Mouse (Mus musculus) megakaryocyte, embryonic 14.5 days (primary cell): ENCODE measurements around the gene Tada1. TPM values are rescaled to one million over a fixed set of nuclear protein-coding genes. Genes with fewer than 3 reads are reported as not detected.

Source experiments
- H3K27me3 ChIP-seq: replicated peaks from 2 replicates; pipeline ENCODE3; 2012; ENCODE audit warnings: inconsistent platforms
- H3K36me3 ChIP-seq: replicated peaks from 2 replicates; pipeline ENCODE3; 2012; ENCODE audit warnings: low read length, inconsistent platforms, mixed read lengths
- H3K4me1 ChIP-seq: 2 replicates; pipeline ENCODE4 v1.6.1; 2012; ENCODE audit warnings: inconsistent platforms
- H3K4me3 ChIP-seq: replicated peaks from 2 replicates; pipeline ENCODE3; 2012; ENCODE audit warnings: moderate library complexity, mild to moderate bottlenecking, inconsistent platforms
- H3K9me3 ChIP-seq: 2 replicates; pipeline ENCODE4 v1.6.1; 2012; ENCODE audit warnings: inconsistent platforms
- FLI1 ChIP-seq: IDR thresholded peaks from 2 replicates; pipeline ENCODE4 v1.6.1; 2012; ENCODE audit warnings: low read length, inconsistent platforms, mixed read lengths
- GATA1 ChIP-seq: IDR thresholded peaks from 3 replicates; pipeline ENCODE4 v1.6.1; 2012; ENCODE audit warnings: mixed read lengths, low read length, inconsistent platforms, borderline replicate concordance
- polyA plus RNA-seq: library from polyadenylated mRNA; stranded (reverse); fragments of >175 nt; gene quantifications from 2 replicates; pipeline ENCODE4 v1.2.3, GENCODE M21; 2012; ENCODE audit warnings: low replicate concordance; ENCODE audit not compliant: insufficient read depth

Tada1 gene
- polyA plus RNA-seq, 1 experiment = 14.0 TPM

DNA sequence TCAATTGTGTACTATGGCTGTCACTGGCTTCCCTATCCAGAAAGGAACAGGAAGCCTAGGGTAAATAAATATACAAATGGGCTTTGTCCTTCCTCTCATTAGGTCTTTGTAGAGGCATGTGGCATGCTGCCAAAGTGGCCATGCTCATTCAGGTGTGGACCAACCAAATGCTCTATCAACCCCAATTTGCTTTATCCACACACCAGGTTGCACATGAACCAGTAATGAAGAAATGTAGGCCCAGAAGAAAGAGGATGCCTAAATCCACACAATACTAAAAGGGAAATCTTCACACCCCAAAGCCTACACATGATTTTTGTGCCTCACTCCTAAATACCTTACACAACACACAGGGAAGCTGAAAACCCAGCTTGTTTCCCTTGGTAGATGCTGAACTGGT, 22.6 kb downstream of the Tada1 start:
- TF ChIP-seq GATA1 (no peak), FLI1 (no peak)
- H3K36me3 ChIP-seq = peaks cover 83% of the 10 kb centered on the region
- H3K27me3 ChIP-seq = no peaks in the 10 kb centered on the region
- H3K4me1 ChIP-seq = peaks cover 48% of the 10 kb centered on the region
- no peaks in the 10 kb centered on the region for H3K9me3 ChIP-seq
- H3K4me3 ChIP-seq = no peak overlapping the region

DNA sequence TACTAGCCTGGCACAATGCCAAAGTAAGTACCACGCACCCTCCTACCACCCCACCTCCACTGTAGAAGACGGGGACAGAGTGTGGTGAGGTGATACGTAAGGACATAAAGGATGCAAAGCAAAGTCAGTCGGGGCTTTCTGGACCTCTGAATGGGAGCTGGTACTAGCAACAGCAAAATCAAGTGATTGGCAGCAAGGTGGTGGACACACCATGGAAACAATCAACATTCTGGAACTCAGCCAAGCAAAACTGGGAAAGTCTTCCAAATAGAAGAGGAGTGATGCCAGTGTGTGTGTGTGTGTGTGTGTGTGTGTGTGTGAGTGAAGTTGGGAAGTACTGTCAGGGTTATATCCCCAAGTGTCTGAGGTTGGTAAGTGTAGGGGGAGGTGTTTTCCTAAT, 23.1 kb downstream of the Tada1 start:
- Histone ChIP-seq H3K4me1 (peaks cover 46% of the 10 kb centered on the region), H3K36me3 (peaks cover 82% of the 10 kb centered on the region), H3K4me3 (no peak overlapping the region), H3K9me3 (no peaks in the 10 kb centered on the region), H3K27me3 (no peaks in the 10 kb centered on the region)
- TF ChIP-seq FLI1 = no peak
- TF ChIP-seq GATA1 = no peak

DNA sequence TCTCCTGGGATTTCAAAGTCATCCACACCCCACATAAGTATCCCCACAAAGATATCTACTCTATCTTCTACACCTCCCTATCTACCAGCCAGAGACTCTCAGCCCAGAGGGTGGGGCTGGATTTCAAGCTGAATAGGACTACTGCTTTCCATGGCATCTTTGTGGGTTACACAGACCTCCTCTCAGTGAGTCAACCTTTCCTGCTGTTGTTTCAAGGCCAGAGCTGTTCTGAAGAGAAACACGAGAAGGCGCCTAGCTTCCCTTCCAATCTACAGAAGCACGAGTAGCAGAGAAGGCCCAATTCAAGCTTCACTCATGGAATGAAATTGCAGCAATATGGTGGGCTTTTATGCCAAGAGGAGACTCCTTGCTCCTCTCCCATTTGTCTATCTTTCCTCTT, 24.9 kb downstream of the Tada1 start:
- H3K36me3 ChIP-seq = peaks cover 76% of the 10 kb centered on the region

DNA sequence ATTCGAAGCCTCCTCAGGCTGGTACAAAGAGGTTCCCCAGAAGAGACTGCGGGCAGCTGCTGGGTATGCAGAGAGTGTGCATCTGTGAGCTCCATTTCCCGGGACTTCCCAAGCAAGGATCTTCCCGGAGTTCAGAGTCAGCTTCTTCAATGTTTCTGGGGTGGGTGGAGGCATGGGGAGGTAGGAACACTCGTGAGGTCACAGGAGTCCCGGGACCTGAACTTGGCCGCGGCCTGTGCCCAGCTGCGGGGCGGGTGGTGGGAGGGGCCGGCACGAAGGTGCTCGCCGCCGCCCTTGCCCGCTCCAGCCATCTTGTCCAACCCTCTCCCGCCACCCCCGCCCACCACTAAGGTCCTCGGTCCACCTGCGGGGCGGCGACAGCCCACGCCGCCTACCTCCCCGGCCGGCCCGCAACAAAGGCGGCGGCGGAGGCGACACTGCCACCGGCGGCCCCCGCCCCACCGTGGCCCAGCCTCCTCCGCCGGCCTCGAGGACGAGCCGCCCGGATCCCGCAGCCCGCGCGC, 30.3 kb downstream of the Tada1 start:
- TF ChIP-seq GATA1 = no peak
- TF ChIP-seq FLI1 = no peak
- Histone ChIP-seq H3K4me1 (peaks cover 16% of the 10 kb centered on the region), H3K36me3 (peaks cover 38% of the 10 kb centered on the region), H3K9me3 (peaks cover 21% of the 10 kb centered on the region), H3K4me3 (peak overlapping the region; percentile 92), H3K27me3 (peaks cover 27% of the 10 kb centered on the region)

More for the DNA sequence above, 24.9 kb downstream of the Tada1 start:
- peaks cover 46% of the 10 kb centered on the region for H3K4me1 ChIP-seq
- no peak for TF ChIP-seq FLI1
- no peak for TF ChIP-seq GATA1
- H3K9me3 ChIP-seq = no peaks in the 10 kb centered on the region
- H3K4me3 ChIP-seq = no peak overlapping the region
- peaks cover under 1% of the 10 kb centered on the region for H3K27me3 ChIP-seq

DNA sequence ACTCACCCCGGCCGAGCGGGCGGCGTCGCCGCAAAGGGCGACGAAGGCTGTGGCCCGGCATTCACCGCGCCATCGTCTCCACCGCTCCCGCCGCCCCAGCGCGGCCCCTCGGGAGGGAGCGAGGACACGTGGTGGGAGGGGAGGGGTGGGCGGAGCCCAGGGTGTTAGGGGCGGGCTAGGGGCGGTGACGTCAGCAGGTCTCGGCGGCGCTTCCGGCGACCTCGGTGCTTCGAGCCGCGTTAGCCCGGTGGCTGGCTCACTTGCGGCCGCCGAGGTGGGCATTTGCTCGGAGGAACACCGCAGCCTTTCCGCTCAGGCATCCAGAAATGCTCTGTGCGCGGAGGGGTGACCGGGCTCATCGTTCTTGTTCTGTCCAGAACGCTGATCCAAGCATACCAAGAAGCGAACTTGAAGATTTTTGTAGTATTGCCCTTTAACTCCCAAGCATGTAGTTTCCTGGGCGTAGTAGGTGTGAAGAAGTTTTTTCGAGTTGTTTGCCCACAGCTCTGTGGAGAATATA, 30.9 kb downstream of the Tada1 start, which contains the start of gene Pogk:
Gene Pogk (minus strand): TSS at position 163 of the 520 bp plus-strand sequence.
- Histone ChIP-seq H3K36me3 (peaks cover 32% of the 10 kb centered on the region), H3K4me3 (peak within 1 kb of the TSS; percentile 92), H3K4me1 (peaks cover 12% of the 10 kb centered on the region), H3K27me3 (peaks cover 27% of the 10 kb centered on the region), H3K9me3 (peaks cover 21% of the 10 kb centered on the region)
- TF ChIP-seq GATA1 (no peak), FLI1 (no peak)

DNA sequence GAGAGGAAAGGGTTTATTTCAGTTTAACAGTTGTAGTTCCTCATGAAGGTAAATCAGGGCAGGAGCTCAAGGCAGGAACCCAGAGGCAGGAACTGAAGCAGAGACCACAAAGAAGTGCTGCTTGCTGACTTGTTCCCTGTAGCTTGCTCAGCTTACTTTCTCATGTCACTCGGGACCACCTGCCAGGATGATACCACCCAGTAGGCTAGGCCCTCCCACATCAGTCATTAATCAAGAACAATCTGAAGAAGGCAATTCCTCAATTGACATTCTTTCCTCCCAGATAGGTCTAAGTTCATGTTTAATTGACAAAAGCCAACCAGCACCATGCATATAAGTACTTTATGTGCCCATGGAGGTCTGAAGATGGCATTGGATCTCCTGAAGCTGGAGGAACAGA, 32.6 kb downstream of the Tada1 start:
- Histone ChIP-seq H3K4me1 (peaks cover 10% of the 10 kb centered on the region), H3K9me3 (peaks cover 21% of the 10 kb centered on the region), H3K36me3 (peaks cover 18% of the 10 kb centered on the region), H3K4me3 (no peak overlapping the region), H3K27me3 (peaks cover 27% of the 10 kb centered on the region)
- TF ChIP-seq GATA1 (no peak), FLI1 (no peak)

DNA sequence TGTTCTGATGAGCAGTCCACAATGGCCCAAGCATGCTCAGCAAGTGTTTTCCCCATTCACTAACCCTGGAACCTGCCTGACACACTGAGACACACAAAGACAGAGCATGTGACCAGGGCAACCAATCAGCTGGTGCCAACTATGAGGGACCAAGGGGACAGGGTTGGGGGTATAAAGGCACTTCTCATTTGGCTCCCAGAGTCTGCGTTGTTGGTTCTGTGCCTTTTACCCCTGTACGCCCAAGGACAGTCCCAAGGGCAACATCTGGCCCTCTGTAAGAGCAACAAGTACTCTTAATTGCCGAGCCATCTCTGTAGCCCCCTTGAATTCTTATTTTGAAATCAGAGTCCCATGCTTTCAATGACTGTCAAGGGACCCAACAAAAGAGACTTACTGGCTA, 33.4 kb downstream of the Tada1 start:
- H3K4me3 ChIP-seq = no peak overlapping the region
- TF ChIP-seq FLI1 = no peak
- no peak for TF ChIP-seq GATA1
- peaks cover 10% of the 10 kb centered on the region for H3K4me1 ChIP-seq
- H3K36me3 ChIP-seq = peaks cover 12% of the 10 kb centered on the region
- peaks cover 27% of the 10 kb centered on the region for H3K27me3 ChIP-seq
- H3K9me3 ChIP-seq = peaks cover 21% of the 10 kb centered on the region

DNA sequence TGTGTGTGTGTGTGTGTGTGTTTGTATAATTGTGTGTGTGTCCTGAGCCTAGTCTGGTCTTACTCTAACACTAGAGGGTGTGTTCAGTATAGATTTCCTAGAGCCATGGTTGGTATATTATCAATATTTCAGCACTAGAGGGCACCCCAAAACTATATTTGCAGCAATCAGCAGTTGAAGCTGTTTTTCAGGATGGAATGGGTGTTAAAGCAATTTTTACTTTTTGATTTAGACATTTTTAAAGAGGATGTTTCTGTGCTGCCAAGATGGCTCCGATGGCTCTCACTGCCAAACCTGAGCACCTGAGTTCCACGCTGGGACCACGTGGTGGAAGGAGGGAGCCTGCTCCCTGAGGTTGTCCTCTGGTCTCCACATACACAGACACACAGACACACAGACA, 50.2 kb downstream of the Tada1 start:
- peak overlapping the region; percentile 86 for H3K4me3 ChIP-seq
- peaks cover 3% of the 10 kb centered on the region; the same call in 1 of the 2 replicates for H3K9me3 ChIP-seq
- H3K36me3 ChIP-seq = no peaks in the 10 kb centered on the region

DNA sequence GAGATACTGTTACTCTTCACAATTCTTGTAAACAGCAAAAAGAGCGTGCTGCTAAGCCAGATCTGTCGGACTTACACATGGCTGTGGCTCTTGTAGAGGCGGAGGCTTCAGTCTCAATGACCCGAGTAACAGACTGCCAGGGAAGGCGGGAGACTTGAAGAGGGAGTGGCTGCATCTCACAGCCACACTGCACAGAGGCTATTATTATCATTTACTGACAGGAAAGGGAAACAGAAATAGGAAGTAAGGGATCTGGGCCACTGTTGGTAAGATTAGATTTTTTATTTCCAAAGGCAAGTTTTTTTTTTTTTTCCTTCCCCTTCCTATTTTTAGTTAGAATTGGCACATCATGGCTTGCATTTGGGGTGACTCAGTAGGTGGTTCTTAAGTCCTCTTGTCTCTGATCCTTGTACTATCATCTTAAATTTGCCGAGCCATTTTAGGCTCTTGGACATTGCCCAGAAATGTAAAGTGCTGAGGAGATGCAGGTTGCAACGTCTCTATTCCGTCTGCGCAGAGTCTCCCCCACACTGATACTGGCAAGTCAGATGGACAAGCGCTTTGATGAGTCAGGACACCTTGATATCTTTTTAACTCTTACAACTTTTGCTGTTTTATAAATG, 51.0 kb downstream of the Tada1 start:
- peaks cover 20% of the 10 kb centered on the region for H3K4me1 ChIP-seq
- no peaks in the 10 kb centered on the region for H3K27me3 ChIP-seq
- peak overlapping the region; percentile 83 for H3K4me3 ChIP-seq
- no peak for TF ChIP-seq FLI1
- no peak for TF ChIP-seq GATA1
- H3K36me3 ChIP-seq = no peaks in the 10 kb centered on the region
- H3K9me3 ChIP-seq = peaks cover 3% of the 10 kb centered on the region; the same call in 1 of the 2 replicates

More for the DNA sequence above, 50.2 kb downstream of the Tada1 start:
- no peak for TF ChIP-seq GATA1
- no peak for TF ChIP-seq FLI1
- H3K27me3 ChIP-seq = no peaks in the 10 kb centered on the region
- peaks cover 19% of the 10 kb centered on the region for H3K4me1 ChIP-seq

DNA sequence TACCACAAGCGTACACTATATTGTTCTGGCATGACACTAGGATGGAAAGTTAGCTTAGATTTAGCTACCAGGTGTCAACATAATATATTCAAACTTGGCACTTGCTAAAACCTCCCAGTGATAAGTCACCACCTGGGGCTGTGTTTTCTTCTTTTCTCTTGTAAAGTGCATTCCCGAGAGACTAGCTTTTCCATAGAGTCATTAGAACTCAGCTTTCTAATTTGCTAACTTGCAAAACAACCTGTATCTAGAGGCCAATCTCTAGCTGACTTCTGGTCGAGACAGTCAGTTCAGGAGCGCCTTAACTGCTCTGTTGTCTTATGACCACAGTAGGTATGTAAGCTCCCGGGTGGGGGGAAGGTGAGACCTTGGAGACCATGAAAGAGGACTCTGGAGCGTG, 60.5 kb downstream of the Tada1 start:
- no peaks in the 10 kb centered on the region for H3K4me1 ChIP-seq
- no peaks in the 10 kb centered on the region for H3K9me3 ChIP-seq
- no peak for TF ChIP-seq FLI1
- TF ChIP-seq GATA1 = no peak
- peaks cover 5% of the 10 kb centered on the region for H3K27me3 ChIP-seq
- H3K4me3 ChIP-seq = no peak overlapping the region
- no peaks in the 10 kb centered on the region for H3K36me3 ChIP-seq
